Mouse (Mus musculus) thymus, postnatal 14 days (tissue): ENCODE measurements around the gene Clspn.

Experiments
- DNase-seq: peaks from one replicate; pipeline ENCODE4 v3.0.0; 2021

Clspn gene

GRCm38 (mm10) chr4:126567243-126567642, 10.5 kb downstream of the Clspn start:
- DNase-seq, result no peak

GRCm38 (mm10) chr4:126569783-126570182, 13.0 kb downstream of the Clspn start:
- DNase-seq, result no peak

- no peak for DNase-seq
Observed at GRCm38 (mm10) chr4:126576281-126576680, 19.5 kb downstream of the Clspn start.

GRCm38 (mm10) chr4:126577920-126578319, 21.2 kb downstream of the Clspn start:
- DNase-seq, result no peak

GRCm38 (mm10) chr4:126579077-126579476, 22.3 kb downstream of the Clspn start:
- no peak for DNase-seq

- no peak for DNase-seq
Observed at GRCm38 (mm10) chr4:126585739-126586138, 29.0 kb downstream of the Clspn start.

- DNase-seq, result no peak
Observed at GRCm38 (mm10) chr4:126592039-126592438, 35.3 kb downstream of the Clspn start.

- peak; percentile 53 for DNase-seq
Observed at GRCm38 (mm10) chr4:126599971-126600754, 43.4 kb downstream of the Clspn start.

- no peak for DNase-seq
Observed at GRCm38 (mm10) chr4:126601597-126602444, 45.1 kb downstream of the Clspn start.

GRCm38 (mm10) chr4:126602445-126602762, 45.7 kb downstream of the Clspn start:
- no peak for DNase-seq

- DNase-seq, result no peak
Observed at GRCm38 (mm10) chr4:126604141-126604540, 47.4 kb downstream of the Clspn start.

GRCm38 (mm10) chr4:126605751-126606150, 49.0 kb downstream of the Clspn start:
- peak; percentile 8 for DNase-seq

GRCm38 (mm10) chr4:126609606-126610181, 53.0 kb downstream of the Clspn start, which contains the start of gene 5730409E04Rik:
TSS of gene 5730409E04Rik (plus strand) at chr4:126609818.
- no peak for DNase-seq

GRCm38 (mm10) chr4:126611991-126612390, 55.3 kb downstream of the Clspn start:
- DNase-seq, result no peak

GRCm38 (mm10) chr4:126616312-126616711, 59.6 kb downstream of the Clspn start:
- no peak for DNase-seq

GRCm38 (mm10) chr4:126619691-126620330, 63.1 kb downstream of the Clspn start:
- DNase-seq, result no peak

GRCm38 (mm10) chr4:126620349-126620874, 63.7 kb downstream of the Clspn start:
- DNase-seq, result no peak

- no peak for DNase-seq
Observed at GRCm38 (mm10) chr4:126627021-126627681, 70.4 kb downstream of the Clspn start.

- no peak for DNase-seq
Observed at GRCm38 (mm10) chr4:126631922-126632321, 75.2 kb downstream of the Clspn start.

GRCm38 (mm10) chr4:126632668-126633067, 75.9 kb downstream of the Clspn start:
- DNase-seq, result no peak

- no peak for DNase-seq
Observed at GRCm38 (mm10) chr4:126636330-126636729, 79.6 kb downstream of the Clspn start.

- no peak for DNase-seq
Observed at GRCm38 (mm10) chr4:126637446-126637845, 80.7 kb downstream of the Clspn start.
